Mouse (Mus musculus): ENCODE results near the gene Ephb6.
"Not testable (repeated sequence)": the region's sequence is repeated elsewhere in the genome, so short reads cannot be mapped to it uniquely, and the experiment has no call there.

Ephb6 gene

DNA sequence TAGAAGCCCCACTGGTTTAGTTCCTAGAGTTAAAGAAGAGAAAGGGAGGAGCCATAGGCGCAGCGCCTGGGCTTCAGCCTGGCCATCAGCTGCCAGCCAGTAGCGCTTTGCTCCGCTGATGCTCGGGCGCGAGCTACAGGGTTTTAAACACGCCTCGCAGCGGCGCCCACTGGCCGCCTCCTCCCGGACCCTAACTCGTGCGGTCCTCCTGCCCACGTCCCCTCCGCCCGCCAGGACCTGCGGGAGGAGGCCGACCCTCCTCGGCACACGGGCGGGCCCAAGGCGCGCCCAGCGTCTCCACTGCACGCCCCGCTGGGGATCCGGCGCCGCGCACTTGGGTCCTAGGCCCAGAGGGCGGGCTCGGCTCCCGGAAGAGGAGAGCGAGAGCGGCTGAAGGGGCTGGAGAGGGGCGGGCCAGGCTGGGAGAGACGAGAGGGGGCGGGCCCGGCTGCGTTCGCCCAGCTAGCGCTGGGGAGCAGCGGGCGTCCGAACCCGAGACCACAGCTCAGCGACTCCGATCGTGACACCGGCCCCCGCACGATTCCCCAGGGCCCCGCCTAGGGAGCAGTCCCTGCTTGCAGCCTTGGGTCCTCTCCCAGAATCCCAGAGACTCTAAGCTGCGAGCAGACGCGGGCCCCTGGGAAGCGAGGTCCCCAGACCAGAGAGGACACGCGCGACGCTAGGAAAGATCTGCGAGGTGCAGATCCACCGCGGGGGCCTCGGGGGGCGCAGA lies at the start of gene Ephb6:
Gene Ephb6 (plus strand): TSS at position 422 of the 733 bp plus-strand sequence.
- peak; percentile 52 for DNase-seq (ENCODE audit: low read depth, low spot score)

DNA sequence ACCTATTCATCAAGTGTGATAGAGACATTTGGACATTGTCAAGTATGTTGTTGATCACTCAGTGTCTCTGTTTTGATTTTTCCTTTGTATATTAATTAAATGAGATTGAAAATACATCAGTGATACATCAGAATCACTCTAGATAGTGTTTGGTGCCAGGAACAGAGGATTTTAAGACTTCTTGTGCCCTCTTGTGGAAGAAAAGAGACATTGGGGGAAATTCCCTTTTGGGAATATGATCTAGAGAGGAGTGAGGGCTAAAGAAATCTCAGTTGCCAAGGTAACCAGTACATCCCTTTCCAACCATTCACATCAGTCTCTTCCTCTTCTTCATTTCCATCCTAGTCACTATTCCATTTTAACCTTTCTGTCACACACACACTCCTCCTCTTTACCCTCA lies 48.9 kb upstream of the Ephb6 start:
- DNase-seq (ENCODE audit: low read depth, low spot score) = no peak

DNA sequence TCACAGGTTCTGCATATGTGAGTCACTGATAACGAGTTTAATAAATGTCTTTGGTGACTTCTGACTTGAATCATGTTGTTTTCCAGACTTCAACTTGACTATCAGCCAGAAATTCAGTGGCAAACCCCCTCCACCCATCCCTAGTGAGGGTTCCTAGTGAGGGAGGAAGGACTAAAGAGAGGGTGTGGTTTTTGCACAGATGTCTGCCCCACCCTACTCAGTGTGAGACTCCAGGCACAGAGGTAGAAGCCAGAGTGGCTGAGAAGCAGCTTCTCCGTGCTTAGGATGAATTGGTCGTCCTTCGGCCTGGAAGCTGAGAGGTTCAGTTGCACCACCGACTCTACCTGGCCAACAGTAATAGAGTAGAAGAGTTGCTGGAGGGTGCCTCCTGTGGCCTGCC lies 47.8 kb upstream of the Ephb6 start:
- no peak for DNase-seq (ENCODE audit: low read depth, low spot score)

DNA sequence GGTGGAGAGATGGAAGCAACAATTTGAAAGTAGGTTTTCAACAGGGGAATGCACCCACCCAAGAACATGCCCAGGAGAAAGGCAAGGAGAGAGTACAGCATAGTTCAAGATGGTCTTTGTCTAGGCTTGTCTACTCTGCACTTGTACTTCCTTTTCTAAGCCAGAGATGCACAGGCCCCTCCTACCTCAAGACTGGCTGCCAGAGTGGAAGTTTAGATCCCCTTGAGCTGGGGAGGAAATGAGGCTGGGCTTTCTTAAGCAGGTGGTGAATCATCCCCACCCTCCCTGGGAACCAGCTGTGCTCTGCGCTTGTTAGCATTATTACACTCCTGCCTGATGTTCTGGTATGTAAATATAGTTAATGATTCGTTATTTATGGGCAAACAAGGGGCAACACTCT lies 47.0 kb upstream of the Ephb6 start:
- DNase-seq (ENCODE audit: low read depth, low spot score) = no peak

DNA sequence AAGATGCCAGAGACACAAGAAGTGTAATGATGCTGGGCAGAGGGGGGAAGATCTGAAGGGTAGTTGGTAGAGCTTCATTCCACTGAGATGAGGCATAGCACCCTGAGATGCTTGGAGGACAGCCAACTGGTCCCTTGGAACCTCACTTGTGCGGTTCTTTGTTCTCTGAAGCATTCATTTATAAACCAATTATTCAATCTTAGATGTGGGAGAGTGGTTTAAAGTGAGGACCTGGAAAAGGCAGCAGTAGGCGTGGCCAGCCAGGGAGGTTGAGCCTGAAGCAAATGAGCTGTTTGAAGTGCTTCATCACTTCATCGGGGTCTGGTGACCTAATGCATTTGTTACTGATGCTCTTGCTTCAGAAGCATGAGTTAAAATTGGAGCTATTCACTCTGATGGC lies 46.0 kb upstream of the Ephb6 start:
- no peak for DNase-seq (ENCODE audit: low read depth, low spot score)

DNA sequence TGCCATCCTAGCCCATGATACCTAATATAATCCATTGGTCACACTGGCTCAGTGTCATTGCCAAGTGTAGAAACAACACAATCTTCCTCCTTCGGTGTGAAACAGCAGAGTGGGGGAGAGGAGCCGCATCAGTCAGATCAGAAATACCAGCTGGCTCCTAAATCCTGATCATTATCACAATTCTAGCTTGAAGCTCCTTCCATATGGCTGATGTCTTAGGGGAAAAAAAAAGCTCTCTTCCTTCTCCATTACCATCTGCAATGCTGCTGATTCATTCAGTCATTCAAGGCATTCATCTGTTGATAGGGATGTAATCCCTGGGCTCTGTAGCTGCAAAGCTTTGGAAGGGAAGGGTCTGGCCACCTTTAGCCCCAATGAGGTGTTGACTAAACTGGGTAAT lies 45.0 kb upstream of the Ephb6 start:
- no peak for DNase-seq (ENCODE audit: low read depth, low spot score)

DNA sequence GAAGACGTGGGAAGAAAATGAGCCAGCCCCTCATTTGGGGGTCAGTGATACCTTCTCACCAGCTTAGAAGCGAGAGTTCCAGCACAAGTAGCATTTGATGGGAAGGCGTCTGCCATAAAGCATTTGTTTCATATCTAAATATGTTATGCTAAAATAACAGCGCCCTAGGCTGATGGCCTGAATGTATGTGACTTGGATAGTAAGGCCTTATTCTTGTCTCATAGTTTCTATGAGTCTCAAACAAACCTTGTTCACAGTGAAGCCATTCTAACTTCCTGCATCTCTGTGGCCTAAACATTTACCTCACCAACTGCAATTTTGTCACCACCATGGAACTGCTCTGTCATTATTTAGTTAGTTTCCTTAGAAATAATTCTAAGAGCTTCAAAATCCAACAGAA lies 42.7 kb upstream of the Ephb6 start:
- no peak for DNase-seq (ENCODE audit: low read depth, low spot score)

DNA sequence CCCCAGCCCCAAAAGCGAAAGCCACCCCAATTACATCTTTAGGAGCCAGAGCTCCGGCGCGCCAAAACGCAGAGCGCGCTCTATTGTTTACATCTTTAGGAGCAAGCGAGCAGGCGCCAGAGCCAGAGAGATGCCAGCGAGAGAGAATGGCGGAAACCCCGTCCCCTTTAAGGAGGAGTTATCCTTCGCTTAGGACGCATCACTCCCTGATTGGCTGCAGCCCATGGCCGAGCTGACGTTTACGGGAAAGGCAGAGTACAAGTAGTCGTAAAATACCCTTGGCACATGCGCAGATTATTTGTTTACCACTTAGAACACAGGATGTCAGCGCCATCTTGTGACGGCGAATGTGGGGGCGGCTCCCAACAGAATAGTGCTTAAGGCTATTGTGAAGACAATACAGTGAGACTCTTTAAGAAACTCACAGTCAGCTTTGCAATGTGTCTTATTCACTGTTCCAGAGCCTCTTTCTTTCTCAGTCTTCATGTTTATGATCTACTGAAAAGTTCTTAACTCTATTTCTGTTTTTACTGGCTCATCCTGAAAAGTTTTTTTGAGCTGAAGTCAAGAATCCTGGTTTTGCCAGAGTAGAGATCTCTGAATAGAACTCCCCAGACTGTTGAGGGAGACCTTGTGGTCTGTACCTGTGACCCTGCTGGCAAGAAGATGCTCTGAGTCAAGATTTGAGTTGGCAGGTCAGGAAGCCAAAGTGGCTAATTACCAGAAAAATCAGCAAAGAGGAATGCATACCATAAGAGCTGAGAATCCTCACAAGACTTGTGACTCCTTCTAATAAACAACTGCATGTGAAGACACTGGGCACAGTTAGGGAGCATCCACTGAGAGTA lies 42.0 kb upstream of the Ephb6 start:
- not testable (repeated sequence) for DNase-seq (ENCODE audit: low read depth, low spot score)

DNA sequence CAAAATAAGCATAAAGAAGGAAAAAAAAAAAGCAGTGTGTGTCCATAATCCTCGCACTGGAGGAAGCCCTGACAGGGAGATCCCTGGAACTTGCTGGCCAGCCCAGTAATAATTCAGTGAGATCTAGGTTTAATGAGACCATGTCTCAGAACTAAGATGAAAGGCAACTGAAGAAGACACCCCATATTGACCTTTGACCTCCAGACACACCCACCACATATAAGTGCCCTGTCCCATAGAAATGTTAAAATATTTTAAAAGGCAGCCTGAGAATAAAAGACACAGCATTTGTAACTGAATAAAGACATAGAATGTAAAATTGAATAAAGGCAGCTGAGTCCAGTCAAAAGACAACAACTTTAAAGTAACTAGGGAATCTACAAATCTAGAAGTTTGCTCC lies 40.0 kb upstream of the Ephb6 start:
- DNase-seq (ENCODE audit: low read depth, low spot score) = no peak

DNA sequence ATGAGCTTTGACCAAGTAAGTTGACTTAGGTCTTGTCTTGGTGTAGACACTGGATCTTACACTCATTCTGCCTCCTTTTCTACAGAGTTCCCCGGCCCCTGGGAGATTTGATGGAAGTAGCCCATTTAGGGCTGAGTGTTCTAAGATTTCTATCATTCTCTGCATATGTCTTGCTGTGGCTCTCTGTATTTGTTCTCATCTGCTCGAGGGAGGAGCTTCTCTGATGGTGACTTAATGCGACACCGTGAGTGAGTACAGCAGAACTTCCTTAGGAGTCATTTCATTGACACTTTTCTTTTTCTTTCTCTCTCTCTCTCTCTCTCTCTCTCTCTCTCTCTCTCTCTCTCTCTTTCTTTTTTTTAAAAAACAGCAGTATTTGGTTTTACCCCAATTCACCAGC lies 38.3 kb upstream of the Ephb6 start:
- no peak for DNase-seq (ENCODE audit: low read depth, low spot score)

DNA sequence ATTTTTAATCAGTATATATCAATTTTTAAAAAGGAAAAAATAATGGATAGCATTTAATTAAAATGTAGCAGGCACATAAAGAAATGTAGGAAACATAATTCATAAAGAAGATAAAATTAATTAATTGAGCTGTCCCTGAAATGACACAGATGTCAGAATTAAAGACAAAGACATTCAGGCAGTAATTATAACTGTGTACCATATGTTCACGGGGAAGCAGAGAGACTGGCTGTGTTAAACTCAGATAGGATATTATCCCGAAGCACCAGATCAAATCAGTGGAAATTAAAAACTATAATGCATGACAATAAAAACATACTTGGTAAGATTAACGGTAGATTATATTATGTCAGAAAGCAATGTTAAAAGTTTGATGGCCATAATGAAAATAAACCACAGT lies 36.2 kb upstream of the Ephb6 start:
- DNase-seq (ENCODE audit: low read depth, low spot score) = no peak

DNA sequence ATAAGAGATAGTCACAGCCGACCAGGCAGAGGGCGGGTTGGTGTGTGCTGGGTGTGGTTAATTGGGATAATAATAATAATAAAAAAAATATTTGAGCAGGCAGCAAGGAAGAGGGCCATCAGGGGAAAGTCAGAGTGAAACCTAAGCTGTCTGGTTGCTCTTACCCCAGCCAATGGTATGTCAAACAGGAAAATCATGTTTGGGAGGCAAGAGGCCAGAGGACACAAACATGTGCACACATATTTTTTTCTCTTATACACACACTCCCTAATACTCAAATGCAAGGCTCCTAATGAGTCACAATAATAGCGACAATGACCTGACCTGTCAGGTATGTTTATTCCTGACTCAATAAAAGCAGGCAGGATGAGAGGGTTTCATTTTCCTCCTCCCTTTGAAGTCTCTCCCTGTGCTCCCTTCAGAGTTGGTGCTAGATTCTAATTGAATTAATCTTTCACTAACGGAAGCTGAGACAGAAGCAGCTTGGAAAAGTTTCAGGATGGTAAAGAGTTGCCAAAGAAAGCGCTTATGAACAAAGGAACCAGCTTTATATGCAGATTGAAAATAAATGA lies 28.7 kb upstream of the Ephb6 start:
- no peak for DNase-seq (ENCODE audit: low read depth, low spot score)

DNA sequence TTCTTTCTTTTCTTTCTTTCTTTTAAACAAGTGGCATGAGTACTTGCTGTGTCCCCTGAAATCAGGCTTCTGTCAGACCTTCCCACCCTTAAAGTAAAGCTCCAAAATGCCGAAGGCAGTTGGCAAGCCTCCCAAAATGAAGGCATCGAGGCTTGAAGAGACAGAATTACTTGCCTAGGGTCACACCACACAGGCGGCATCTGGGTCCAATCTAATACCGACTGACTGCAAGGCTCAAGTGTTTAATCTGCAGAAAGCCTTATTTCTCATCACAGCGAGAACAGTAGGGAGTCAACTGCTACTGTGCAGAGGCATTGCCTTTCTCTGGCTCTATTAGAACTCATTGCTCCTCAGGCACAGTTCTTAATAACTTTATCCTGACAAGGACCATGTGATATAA lies 28.0 kb upstream of the Ephb6 start:
- no peak for DNase-seq (ENCODE audit: low read depth, low spot score)

DNA sequence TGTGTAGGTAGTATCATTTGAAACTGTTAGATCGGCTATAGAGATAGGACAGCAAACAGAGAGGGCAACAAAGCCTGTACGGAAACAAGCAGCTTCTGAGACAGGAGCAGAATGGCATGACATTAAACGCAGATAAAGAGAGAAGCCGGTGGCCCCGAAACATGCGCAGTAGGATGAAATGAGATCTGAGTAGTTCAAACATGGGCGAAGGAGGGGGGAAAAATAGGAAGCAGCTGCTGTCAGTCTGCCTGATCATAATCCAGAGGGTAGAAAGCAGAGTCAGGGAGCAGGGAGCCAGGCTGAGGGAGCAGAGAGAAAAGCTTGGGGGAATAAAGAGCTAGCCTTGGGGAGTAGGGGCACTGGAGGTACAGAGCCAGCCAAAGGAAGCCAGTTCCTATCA lies 24.0 kb upstream of the Ephb6 start:
- no peak for DNase-seq (ENCODE audit: low read depth, low spot score)

DNA sequence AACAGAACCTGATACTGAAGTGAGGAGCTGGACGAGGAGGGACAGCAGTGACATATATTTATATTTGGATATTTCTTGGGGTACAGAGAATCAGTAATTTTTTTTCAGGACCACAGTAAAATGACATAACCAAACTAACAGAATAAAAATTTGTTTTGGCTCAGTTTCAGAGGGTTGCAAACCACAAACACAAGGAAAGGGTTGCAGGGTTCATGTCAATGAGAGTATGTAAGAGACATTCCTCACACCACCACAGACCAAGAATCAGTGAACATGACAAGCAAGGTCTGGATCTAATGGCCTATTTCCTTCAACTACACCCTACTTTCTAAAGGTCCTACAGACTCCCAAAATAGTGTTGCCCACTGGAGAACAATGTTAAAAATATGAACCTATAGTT lies 23.1 kb upstream of the Ephb6 start:
- no peak for DNase-seq (ENCODE audit: low read depth, low spot score)

DNA sequence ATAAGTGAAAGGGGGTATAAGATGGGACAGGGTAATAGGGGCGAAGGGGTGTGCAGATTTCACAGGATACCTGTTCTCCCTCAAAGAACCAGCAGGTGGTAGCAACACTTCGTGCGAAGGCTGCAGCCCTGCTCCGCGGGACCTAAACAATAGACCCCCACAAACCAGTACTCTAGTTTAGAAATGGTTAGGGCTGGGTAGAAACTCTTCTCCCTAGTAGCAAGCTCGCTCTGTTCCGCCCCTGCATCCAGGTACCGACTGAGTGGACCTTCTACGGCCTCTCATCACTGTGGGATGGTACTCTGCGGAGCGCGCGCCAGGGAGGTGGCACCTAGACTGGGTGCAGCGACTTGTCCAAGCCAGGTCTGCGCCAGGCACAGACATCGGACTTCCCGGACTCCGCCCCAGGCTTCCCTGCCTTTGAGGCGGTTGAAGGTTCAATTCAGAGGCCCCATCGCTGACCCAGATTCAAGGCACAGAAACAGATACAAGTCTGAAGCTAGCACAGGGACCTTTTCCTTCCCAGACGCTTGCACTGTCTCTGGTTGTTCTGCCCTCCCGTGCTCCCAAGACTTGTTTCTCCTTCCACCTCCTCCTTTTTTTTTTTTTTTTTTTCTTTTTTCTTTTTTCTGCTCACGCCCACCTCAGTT lies 756 bp upstream of the Ephb6 start:
- DNase-seq (ENCODE audit: low read depth, low spot score) = peak; percentile 32

DNA sequence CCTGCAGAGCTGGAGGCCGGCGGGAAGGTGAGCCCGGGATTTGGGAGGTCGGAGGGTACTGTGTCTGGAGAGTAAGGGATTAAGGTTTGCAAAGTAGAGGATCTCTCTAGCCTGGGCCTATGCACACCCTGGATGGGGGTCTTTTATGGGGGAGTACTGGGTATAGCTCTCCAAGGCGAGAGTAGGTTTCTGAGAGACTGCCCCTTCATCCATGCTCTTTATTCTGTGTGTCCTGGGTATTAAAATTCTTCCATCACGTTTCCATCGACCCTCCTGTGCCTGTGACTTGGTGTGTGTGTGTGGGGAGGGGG lies 467 bp downstream of the Ephb6 start:
- no peak for DNase-seq (ENCODE audit: low read depth, low spot score)

DNA sequence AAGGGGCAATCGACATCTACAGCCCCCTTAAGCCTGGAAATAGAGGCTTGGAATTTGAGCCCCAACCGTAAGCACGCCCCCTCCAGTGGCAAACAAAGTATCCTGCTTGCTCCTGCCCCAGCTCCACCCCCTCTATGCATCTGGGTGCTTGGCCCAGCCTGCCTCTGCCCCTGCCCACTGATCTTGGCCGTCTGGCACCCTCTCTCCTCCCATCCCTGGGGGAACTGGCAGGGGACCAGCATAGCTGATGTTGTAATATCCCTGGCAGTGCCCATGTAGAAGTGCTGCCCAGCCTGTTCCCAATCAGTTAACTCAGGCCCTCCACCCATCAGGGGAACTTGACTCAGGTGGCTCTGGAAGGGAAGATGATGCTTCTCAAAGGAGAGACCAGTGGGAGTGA lies 932 bp downstream of the Ephb6 start:
- no peak for DNase-seq (ENCODE audit: low read depth, low spot score)

DNA sequence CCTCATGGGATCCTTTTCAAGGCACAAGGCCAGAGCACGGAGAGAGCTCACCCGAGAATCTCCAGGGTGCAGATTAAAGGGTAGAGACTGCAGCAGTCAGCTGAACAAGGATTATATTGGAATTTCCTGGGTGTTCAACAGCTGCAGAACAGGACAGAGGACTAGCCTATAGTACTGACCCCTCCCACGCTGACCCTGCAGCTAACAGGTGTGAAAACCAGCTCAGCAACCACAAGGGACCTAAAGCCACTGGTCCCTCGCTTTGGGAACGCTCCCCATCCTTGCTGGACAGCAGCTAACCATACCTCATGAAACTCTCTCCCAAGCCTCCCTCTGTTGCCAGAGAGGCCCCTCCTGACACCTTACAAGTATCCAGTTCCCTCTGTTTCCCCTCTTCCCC lies 2.4 kb downstream of the Ephb6 start:
- no peak for DNase-seq (ENCODE audit: low read depth, low spot score)

DNA sequence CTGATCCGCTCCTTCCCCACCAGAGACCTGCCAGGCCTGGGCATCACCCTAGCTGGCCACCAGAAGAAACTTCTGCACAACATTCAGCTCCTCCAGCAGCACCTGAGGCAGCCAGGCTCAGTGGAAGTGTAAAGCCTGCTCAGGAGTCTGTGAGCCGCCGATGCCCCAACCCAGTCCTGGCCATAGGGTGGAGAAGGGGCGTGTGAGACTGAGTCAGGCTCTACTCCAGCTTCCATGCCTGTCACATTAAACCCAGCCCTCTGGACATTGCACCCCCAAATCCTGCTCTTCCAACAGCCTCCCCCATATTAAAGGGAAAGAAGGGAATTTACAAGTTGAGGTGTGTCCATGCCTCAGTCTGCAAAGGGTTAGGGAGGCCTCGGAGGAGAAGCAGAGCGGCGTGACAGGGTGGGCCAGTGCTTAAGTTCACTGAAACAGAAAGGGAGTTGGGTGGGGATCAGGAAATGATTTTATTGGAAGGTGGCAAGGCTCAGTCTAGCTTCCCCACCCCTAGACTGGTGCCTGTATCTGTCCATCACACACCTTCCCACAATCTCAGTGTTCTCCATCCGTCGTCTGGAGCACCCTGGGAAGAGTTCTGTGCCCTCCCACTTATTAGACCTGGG lies 15.0 kb downstream of the Ephb6 start:
- no peak for DNase-seq (ENCODE audit: low read depth, low spot score)

DNA sequence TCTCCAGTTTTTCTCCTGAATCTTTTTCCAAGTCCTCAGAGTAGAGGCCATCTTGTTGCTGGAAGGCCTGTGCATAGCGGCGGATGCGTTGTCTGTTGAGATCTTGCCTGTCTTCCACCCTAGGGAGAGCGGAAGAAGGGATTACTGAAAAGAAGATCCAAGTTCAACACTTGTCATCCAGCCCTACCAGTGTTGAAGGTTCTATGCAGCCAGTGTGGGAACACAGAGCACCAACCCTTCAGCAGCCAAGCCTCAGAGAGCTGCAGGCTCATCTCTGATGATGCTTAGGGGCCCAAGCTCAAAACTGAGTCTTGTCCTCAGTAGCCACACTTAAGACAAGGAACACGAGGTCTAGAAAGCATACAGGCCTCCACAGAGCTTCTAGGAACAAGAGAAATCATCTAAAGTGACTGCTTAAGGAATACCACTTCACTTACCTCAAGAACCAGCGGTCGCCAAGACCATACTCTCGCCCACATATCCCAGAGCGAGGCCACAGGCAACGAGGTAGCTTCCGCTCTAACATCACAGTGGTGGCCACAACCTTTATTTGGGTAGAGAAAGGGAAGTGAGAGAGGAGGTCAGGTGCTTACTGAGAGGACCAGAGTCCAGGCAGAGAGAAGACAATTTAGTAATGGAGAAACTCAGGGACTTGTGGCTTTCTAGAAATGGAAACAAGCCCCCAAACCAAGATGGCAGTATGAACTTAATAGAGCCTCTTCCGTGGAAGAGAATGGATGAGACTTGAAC lies 16.1 kb downstream of the Ephb6 start:
- DNase-seq (ENCODE audit: low read depth, low spot score) = no peak
